ENCODE assay signal across 26 mouse cellular contexts in genomic region chr2:129411651-129412050, GRCm38 (mm10). TPM values are rescaled to one million over a fixed set of nuclear protein-coding genes. Genes with fewer than 3 reads are reported as not detected.
"Had no signal": no experiment of that assay in that cellular context is flagged by ENCODE, and none has a peak within 500 bp of the region (broad histone marks: within the 10 kb centered on the region; RNA-seq: fewer than 3 reads in every experiment).

No protein-coding gene starts in this region.

- H3K9ac ChIP-seq: hindbrain, embryonic 12.5 days; hindbrain, embryonic 14.5 days; intestine, embryonic 15.5 days; kidney, embryonic 15.5 days; limb, embryonic 13.5 days; limb, embryonic 15.5 days; liver, embryonic 12.5 days; liver, embryonic 14.5 days had no signal

- H3K9me3 ChIP-seq: hindbrain, embryonic 10.5 days; hindbrain, embryonic 12.5 days; intestine, embryonic 15.5 days; kidney, embryonic 15.5 days; limb, embryonic 13.5 days; limb, embryonic 15.5 days; liver, embryonic 12.5 days had no signal

- H3K4me1 ChIP-seq: hindbrain, embryonic 12.5 days; intestine, embryonic 15.5 days; limb, embryonic 13.5 days; limb, embryonic 15.5 days had no signal

- ATAC-seq: hindbrain, embryonic 16.5 days; inflammation-experienced regulatory T-cells, adult 6 months; intestine, embryonic 15.5 days; intestine, postnatal 0 days; liver, embryonic 12.5 days had no signal

- H3K4me3 ChIP-seq: heart, adult 2 months; hindbrain, embryonic 10.5 days; hindbrain, embryonic 12.5 days; intestine, embryonic 15.5 days; kidney, embryonic 15.5 days; limb, embryonic 13.5 days; limb, embryonic 15.5 days; liver, embryonic 12.5 days had no signal

- H3K36me3 ChIP-seq: hindbrain, embryonic 10.5 days; hindbrain, embryonic 12.5 days; intestine, embryonic 15.5 days; kidney, embryonic 15.5 days; limb, embryonic 13.5 days; limb, embryonic 15.5 days; liver, embryonic 12.5 days had no signal

- H3K27me3 ChIP-seq: hindbrain, embryonic 12.5 days; intestine, embryonic 15.5 days; kidney, embryonic 15.5 days; limb, embryonic 13.5 days; limb, embryonic 15.5 days; liver, embryonic 12.5 days had no signal

- H3K4me2 ChIP-seq: heart, embryonic 11.5 days; hindbrain, embryonic 12.5 days; hindbrain, embryonic 14.5 days; intestine, embryonic 15.5 days; kidney, embryonic 15.5 days; limb, embryonic 13.5 days; limb, embryonic 15.5 days; liver, embryonic 12.5 days had no signal

- DNase-seq: gastrocnemius, postnatal 14 days; gastrocnemius, postnatal 36 days; heart, adult 2 months; heart, postnatal 10 days; heart, postnatal 4 days; kidney, adult 18-20 months; kidney, adult 8-10 months; kidney, postnatal 14 days; kidney, postnatal 36 days; layer of hippocampus, adult 9-11 months; layer of hippocampus, postnatal 36 days; left cerebral cortex, postnatal 4 days had no signal

- H3K27ac ChIP-seq: heart, adult 2 months; hindbrain, embryonic 10.5 days; hindbrain, embryonic 12.5 days; hindbrain, embryonic 14.5 days; intestine, embryonic 15.5 days; kidney, embryonic 15.5 days; kidney, postnatal 0 days; limb, embryonic 13.5 days; limb, embryonic 15.5 days; liver, embryonic 12.5 days; liver, embryonic 14.5 days had no signal

RNA-seq across cellular contexts. Expression of gene Il1b, which starts 40.7 kb away (rescaled TPM):
- polyA plus RNA-seq: heart, embryonic 11.5 days; hindbrain, embryonic 10.5 days; hindbrain, embryonic 12.5 days; hindbrain, embryonic 14.5 days; hindbrain, embryonic 16.5 days; kidney, embryonic 15.5 days had no signal
